Mouse (Mus musculus) heart, postnatal 0 days (tissue): ENCODE measurements at regions not wholly inside any gene's neighbourhood (a gene's known extent, or its start where the extent isn't known, plus 50 kb on each side); places are given as distances from the start of the nearest gene placed in this dataset.

Source experiments
- CTCF ChIP-seq: IDR thresholded peaks from 2 replicates; pipeline ENCODE4 v1.5.1; 2016; ENCODE audit warnings: antibody characterized with exemption, control low read depth, low read depth
- EP300 ChIP-seq: IDR thresholded peaks from 2 replicates; pipeline ENCODE4 v1.6.1; 2016; ENCODE audit warnings: antibody characterized with exemption, low read depth

- TF ChIP-seq CTCF (no peak), EP300 (no peak)
These were observed 154.7 kb upstream of the Klf3 start for GRCm38 (mm10) chr5:64648492-64648891.
